Mouse (Mus musculus) c-Kit-positive CD71-negative TER-119-negative erythroid progenitor cells, embryonic 14.5 days (primary cell): ENCODE measurements around the gene Gm17402.

Experiments
- DNase-seq: peaks from one replicate; pipeline ENCODE4 v3.0.0-alpha.2; 2013; ENCODE audit warnings: low read depth

Gm17402 gene

GRCm38 (mm10) chr3:67375063-67375462 lies at the start of gene Gm17402:
Gene Gm17402, minus strand, starts transcription at chr3:67375163.
- no peak for DNase-seq

GRCm38 (mm10) chr3:67378215-67378614 lies 3.3 kb upstream of the Gm17402 start:
- DNase-seq, result no peak

GRCm38 (mm10) chr3:67374360-67374778 lies 594 bp downstream of the Gm17402 start:
- no peak for DNase-seq

GRCm38 (mm10) chr3:67373872-67374271 lies 1.1 kb downstream of the Gm17402 start, which contains the start of gene Mlf1:
Gene Mlf1, plus strand, starts transcription at chr3:67374097.
- peak; percentile 82 for DNase-seq

DNA sequence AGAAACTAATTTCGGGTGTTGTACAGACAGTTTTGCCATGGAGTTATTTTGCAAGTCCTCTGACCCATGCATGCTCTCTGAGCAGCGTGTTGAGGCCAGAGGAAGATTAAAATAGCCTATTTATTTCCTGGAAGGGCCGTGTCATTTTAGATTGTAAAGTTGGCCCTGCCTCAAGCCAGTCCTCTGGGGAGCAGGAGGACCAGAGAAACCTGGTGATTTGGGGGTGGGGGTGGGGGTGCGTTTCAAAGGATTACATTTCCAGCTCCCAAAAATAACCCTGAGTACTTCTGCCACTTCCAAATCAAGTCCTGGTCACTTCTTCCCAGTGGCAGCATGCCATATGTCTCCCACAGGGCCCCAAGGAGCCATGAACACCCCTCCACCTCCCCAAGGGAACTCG lies 2.2 kb downstream of the Gm17402 start:
- DNase-seq, result no peak

- DNase-seq, result no peak
These were observed 2.8 kb downstream of the Gm17402 start for GRCm38 (mm10) chr3:67372194-67372593.

- peak; percentile 9 for DNase-seq
These were observed 5.4 kb downstream of the Gm17402 start for GRCm38 (mm10) chr3:67369407-67370079.

GRCm38 (mm10) chr3:67367481-67367880 lies 7.5 kb downstream of the Gm17402 start:
- DNase-seq, result no peak

GRCm38 (mm10) chr3:67366087-67366892 lies 8.7 kb downstream of the Gm17402 start:
- no peak for DNase-seq

GRCm38 (mm10) chr3:67358376-67358775 lies 16.6 kb downstream of the Gm17402 start:
- DNase-seq, result no peak

DNA sequence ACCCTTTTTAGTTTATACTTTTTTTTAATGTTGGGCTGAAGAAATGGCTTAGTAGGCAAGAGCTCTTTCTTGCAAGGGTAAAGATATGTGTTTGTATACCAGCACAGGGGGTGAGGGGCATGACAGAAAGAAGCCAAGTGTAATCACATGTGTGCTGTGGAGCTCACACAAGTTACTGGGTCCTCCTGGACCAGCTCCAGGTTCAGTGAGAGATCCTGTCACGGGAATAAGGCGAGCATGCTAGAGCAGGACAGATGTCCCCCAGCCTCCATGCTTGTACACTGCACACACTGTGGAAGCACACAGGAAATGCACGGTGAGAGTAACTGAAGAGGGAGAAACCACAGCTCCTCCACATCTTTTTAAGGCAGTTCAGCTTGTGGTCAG lies 22.2 kb downstream of the Gm17402 start:
- DNase-seq, result no peak

- peak; percentile 50 for DNase-seq
These were observed 22.7 kb downstream of the Gm17402 start for GRCm38 (mm10) chr3:67352128-67352762.

DNA sequence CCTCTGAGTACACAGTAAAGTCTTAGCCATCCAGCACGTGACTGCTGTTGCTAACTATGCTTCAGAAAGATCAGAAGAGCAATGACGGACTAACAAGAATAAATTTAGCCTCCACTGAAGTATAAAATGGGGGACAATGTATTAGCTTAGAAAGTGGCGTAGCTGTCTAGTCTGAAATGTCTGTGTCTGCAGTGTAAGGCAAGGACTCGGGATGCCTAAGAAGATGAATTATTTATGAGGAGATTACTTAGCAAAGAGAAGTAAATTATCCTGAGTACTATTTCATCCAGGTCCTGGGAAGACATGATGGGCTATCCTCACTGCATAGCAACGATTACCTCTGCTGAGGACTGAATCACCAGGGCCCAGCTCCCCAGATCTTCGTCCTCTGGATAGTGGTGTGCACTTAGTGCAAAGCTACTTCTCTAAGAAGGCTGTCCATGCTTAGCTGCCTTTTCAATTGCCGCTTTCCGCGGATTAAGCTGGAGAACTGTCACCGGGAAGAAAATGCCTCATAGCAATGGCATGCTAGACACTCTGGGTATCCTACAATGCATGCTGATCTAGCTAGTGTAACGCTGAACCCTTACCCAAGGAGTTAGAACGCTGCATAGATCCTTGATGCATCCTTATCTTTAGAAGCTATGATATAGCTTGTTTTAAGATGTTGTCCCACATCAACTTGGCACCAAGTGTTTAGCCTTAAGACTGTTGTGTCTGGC lies 23.4 kb downstream of the Gm17402 start:
- DNase-seq, result no peak

- DNase-seq, result no peak
These were observed 28.3 kb downstream of the Gm17402 start for GRCm38 (mm10) chr3:67346674-67347073.

GRCm38 (mm10) chr3:67344599-67344998 lies 30.4 kb downstream of the Gm17402 start:
- peak; percentile 50 for DNase-seq

- no peak for DNase-seq
These were observed 31.8 kb downstream of the Gm17402 start for GRCm38 (mm10) chr3:67343004-67343662.

GRCm38 (mm10) chr3:67340921-67341320 lies 34.0 kb downstream of the Gm17402 start:
- no peak for DNase-seq

- no peak for DNase-seq
These were observed 35.4 kb downstream of the Gm17402 start for GRCm38 (mm10) chr3:67339558-67339957.

DNA sequence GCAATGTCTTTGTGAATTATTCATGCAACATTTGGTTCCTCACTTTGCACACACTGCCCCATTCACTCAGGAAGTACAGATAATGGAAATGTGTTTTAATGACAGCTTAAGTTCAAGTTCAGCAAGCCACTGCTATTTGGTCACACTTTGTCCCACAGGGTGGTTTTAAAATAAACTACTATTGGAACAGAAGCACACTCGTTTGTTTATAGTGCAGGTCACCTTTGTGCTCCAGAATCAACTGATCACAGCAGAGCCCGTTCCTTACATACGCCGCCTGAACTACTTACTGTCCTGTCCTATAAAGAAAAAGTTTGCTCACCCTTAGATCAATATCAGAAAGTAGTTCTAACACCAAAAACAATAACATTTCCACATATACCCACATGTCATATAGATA lies 52.5 kb downstream of the Gm17402 start:
- no peak for DNase-seq
